Mouse (Mus musculus): ENCODE measurements around the gene Metrn. TPM values are rescaled to one million over a fixed set of nuclear protein-coding genes. Genes with fewer than 3 reads are reported as not detected.
A peak's percentile ranks its signal among the peaks of the same experiment; 100 is the strongest.

Gene Metrn
- total and polyA plus RNA-seq, 3 experiments: 16.9 to 50.1 (median 23.7) TPM

- peak within 1 kb of the TSS; percentile 75 for H3K4me2 ChIP-seq (ENCODE audit: insufficient read depth, low read depth, poor library complexity, severe bottlenecking)
- in situ Hi-C loops (cut with MboI; ENCODE audit: low pct_ligation_motif_present, low pct_unique_long_range_greater_than_20kb, low sequenced_read_pairs): loop anchor here (10.0 kb wide), 1 partner anchor 61 kb away; the partner anchor contains the start of gene Mslnl
- no peak for DNase-seq (ENCODE audit: extremely low read depth)
- TF ChIP-seq JUND (conservative IDR thresholded peaks at IDR 0.05; ENCODE audit: low read depth, low read length): no peak
- TF ChIP-seq ETS1 (conservative IDR thresholded peaks at IDR 0.05; ENCODE audit: low read depth, low read length): no peak
- no peak for TF ChIP-seq CHD1 (IDR thresholded peaks at IDR 0.05; ENCODE audit: low read depth, low read length)
- dilution Hi-C loops (cut with MboI; ENCODE audit: extremely low pct_ligation_motif_present, extremely low pct_unique_long_range_greater_than_20kb, low sequenced_read_pairs): no loop called here
- H3K4me3 ChIP-seq (replicated peaks in 1 of 3; ENCODE audit: low read depth in 2 of 3, low read length in 2 of 3, poor library complexity in 1 of 3): peak within 1 kb of the TSS; percentile 64 to 78 (median 67)
- H3K27ac ChIP-seq (ENCODE audit: insufficient read depth, low read depth): no peak within 1 kb of the TSS
- H3K36me3 ChIP-seq (replicated peaks in 1 of 2; ENCODE audit: control insufficient read depth in 1 of 2, insufficient read depth in 1 of 2, low read length in 1 of 2): peaks cover 0 to 11% of the 10 kb centered on the region in 2 experiments
- peaks cover 14 to 32% of the 10 kb centered on the region in 2 experiments for H3K4me1 ChIP-seq (ENCODE audit: control insufficient read depth in 1 of 2, insufficient read depth in 2 of 2)
- H3K79me2 ChIP-seq (replicated peaks; ENCODE audit: control insufficient read depth, extremely low read depth, insufficient read depth, poor library complexity, severe bottlenecking): 0 out of 2 replicates have a peak, but pooled peaks cover 3% of the 10 kb centered on the region
- H3K9ac ChIP-seq (ENCODE audit: insufficient read depth, low read depth): peak within 1 kb of the TSS; percentile 81
- H3K27me3 ChIP-seq (replicated peaks): peaks cover 20% of the 10 kb centered on the region
- peaks cover 2% of the 10 kb centered on the region for H3K9me3 ChIP-seq (replicated peaks; ENCODE audit: low read length)
Observed at GRCm38 (mm10) chr17:25795609-25796092, 1.3 kb downstream of the Metrn start, which contains the start of gene AC134908.4. Gene AC134908.4 (minus strand): TSS chr17:25795659.

GRCm38 (mm10) chr17:25794998-25795397, 1.9 kb downstream of the Metrn start:
- no peak overlapping the region for H3K4me2 ChIP-seq (ENCODE audit: insufficient read depth, low read depth, poor library complexity, severe bottlenecking)
- TF ChIP-seq USF2 (conservative IDR thresholded peaks at IDR 0.05; ENCODE audit: low read depth, low read length) (no peak), ZNF384 (IDR thresholded peaks at IDR 0.05; ENCODE audit: low read depth, low read length) (no peak), NELFE (IDR thresholded peaks at IDR 0.05; ENCODE audit: low read depth, low read length) (no peak), EP300 (IDR thresholded peaks at IDR 0.05; ENCODE audit: low read length) (no peak), ETS1 (conservative IDR thresholded peaks at IDR 0.05; ENCODE audit: low read depth, low read length) (no peak), KAT2A (IDR thresholded peaks at IDR 0.05; ENCODE audit: insufficient replicate concordance, low read length) (no peak), RCOR1 (conservative IDR thresholded peaks at IDR 0.05; ENCODE audit: low read depth, low read length) (no peak), PAX5 (IDR thresholded peaks at IDR 0.05; ENCODE audit: low read length) (no peak)
- dilution Hi-C loops (cut with MboI; ENCODE audit: extremely low pct_ligation_motif_present, extremely low pct_unique_long_range_greater_than_20kb, low sequenced_read_pairs): no loop called here
- H3K9me3 ChIP-seq (replicated peaks; ENCODE audit: low read length): peaks cover 2% of the 10 kb centered on the region
- no peak overlapping the region for H3K4me3 ChIP-seq (replicated peaks in 1 of 3; ENCODE audit: low read depth in 2 of 3, low read length in 2 of 3, poor library complexity in 1 of 3)
- no peak overlapping the region for H3K9ac ChIP-seq (ENCODE audit: insufficient read depth, low read depth)
- peaks cover 17% of the 10 kb centered on the region for H3K27me3 ChIP-seq (replicated peaks)
- DNase-seq (ENCODE audit: extremely low read depth): no peak
- H3K79me2 ChIP-seq (replicated peaks; ENCODE audit: control insufficient read depth, extremely low read depth, insufficient read depth, poor library complexity, severe bottlenecking): 0 out of 2 replicates have a peak, but pooled peaks cover 3% of the 10 kb centered on the region
- in situ Hi-C loops (cut with MboI; ENCODE audit: low pct_ligation_motif_present, low pct_unique_long_range_greater_than_20kb, low sequenced_read_pairs): loop anchor here (10.0 kb wide), 1 partner anchor 60 kb away; the partner anchor contains the start of gene Mslnl
- H3K27ac ChIP-seq (ENCODE audit: insufficient read depth, low read depth): no peak overlapping the region
- peaks cover 14 to 35% of the 10 kb centered on the region in 2 experiments for H3K4me1 ChIP-seq (ENCODE audit: control insufficient read depth in 1 of 2, insufficient read depth in 2 of 2)
- H3K36me3 ChIP-seq (replicated peaks in 1 of 2; ENCODE audit: control insufficient read depth in 1 of 2, insufficient read depth in 1 of 2, low read length in 1 of 2): peaks cover 0 to 15% of the 10 kb centered on the region in 2 experiments

- H3K9me3 ChIP-seq (replicated peaks; ENCODE audit: low read length): peaks cover 2% of the 10 kb centered on the region
- DNase-seq (ENCODE audit: extremely low read depth): no peak
- dilution Hi-C loops (cut with MboI; ENCODE audit: extremely low pct_ligation_motif_present, extremely low pct_unique_long_range_greater_than_20kb, low sequenced_read_pairs) (no loop called here), in situ Hi-C loops (cut with MboI; ENCODE audit: low pct_ligation_motif_present, low pct_unique_long_range_greater_than_20kb, low sequenced_read_pairs) (loop anchor here (10.0 kb wide), 1 partner anchor 59 kb away; the partner anchor contains the start of gene Mslnl)
- no peak overlapping the region for H3K4me2 ChIP-seq (ENCODE audit: insufficient read depth, low read depth, poor library complexity, severe bottlenecking)
- 0 out of 2 replicates have a peak, but pooled peaks cover 3% of the 10 kb centered on the region for H3K79me2 ChIP-seq (replicated peaks; ENCODE audit: control insufficient read depth, extremely low read depth, insufficient read depth, poor library complexity, severe bottlenecking)
- H3K27ac ChIP-seq (ENCODE audit: insufficient read depth, low read depth): no peak overlapping the region
- peaks cover 14 to 35% of the 10 kb centered on the region in 2 experiments for H3K4me1 ChIP-seq (ENCODE audit: control insufficient read depth in 1 of 2, insufficient read depth in 2 of 2)
- H3K4me3 ChIP-seq (replicated peaks in 1 of 3; ENCODE audit: low read depth in 2 of 3, low read length in 2 of 3, poor library complexity in 1 of 3): no peak overlapping the region
- TF ChIP-seq GABPA (IDR thresholded peaks at IDR 0.05; ENCODE audit: insufficient replicate concordance, low read depth, low read length): no peak
- H3K9ac ChIP-seq (ENCODE audit: insufficient read depth, low read depth): no peak overlapping the region
- H3K27me3 ChIP-seq (replicated peaks): peaks cover 12% of the 10 kb centered on the region
- H3K36me3 ChIP-seq (replicated peaks in 1 of 2; ENCODE audit: control insufficient read depth in 1 of 2, insufficient read depth in 1 of 2, low read length in 1 of 2): peaks cover 4 to 23% of the 10 kb centered on the region in 2 experiments
Observed at GRCm38 (mm10) chr17:25794197-25794596, 2.7 kb downstream of the Metrn start.
